Mouse (Mus musculus) testis, postnatal 10 days (tissue): Measurements from ENCODE around the gene Zdhhc23.

Experiments used
- DNase-seq: peaks from one replicate; pipeline ENCODE4 v3.0.0; 2021; ENCODE audit warnings: low spot score

Zdhhc23 gene

GRCm38 (mm10) chr16:43979328-43980109 is at the start of gene Zdhhc23:
TSS of gene Zdhhc23 (minus strand) at chr16:43979791.
- peak; percentile 70 for DNase-seq

- no peak for DNase-seq
Measured at GRCm38 (mm10) chr16:44029273-44029672, 49.7 kb upstream of the Zdhhc23 start.

GRCm38 (mm10) chr16:44026822-44027221 is 47.2 kb upstream of the Zdhhc23 start:
- DNase-seq, result no peak

GRCm38 (mm10) chr16:44026210-44026609 is 46.6 kb upstream of the Zdhhc23 start:
- no peak for DNase-seq

GRCm38 (mm10) chr16:44018986-44019548 is 39.5 kb upstream of the Zdhhc23 start:
- no peak for DNase-seq

GRCm38 (mm10) chr16:44018372-44018771 is 38.8 kb upstream of the Zdhhc23 start:
- no peak for DNase-seq

GRCm38 (mm10) chr16:44017707-44018106 is 38.1 kb upstream of the Zdhhc23 start:
- no peak for DNase-seq

- DNase-seq, result peak; percentile 54
Measured at GRCm38 (mm10) chr16:44016164-44016563, 36.6 kb upstream of the Zdhhc23 start.

GRCm38 (mm10) chr16:44015416-44016158 is 36.0 kb upstream of the Zdhhc23 start:
- DNase-seq, result no peak

GRCm38 (mm10) chr16:44011010-44011409 is 31.4 kb upstream of the Zdhhc23 start:
- no peak for DNase-seq

- DNase-seq, result no peak
Measured at GRCm38 (mm10) chr16:44002086-44002485, 22.5 kb upstream of the Zdhhc23 start.

GRCm38 (mm10) chr16:43999541-43999940 is 19.9 kb upstream of the Zdhhc23 start:
- DNase-seq, result no peak

- DNase-seq, result no peak
Measured at GRCm38 (mm10) chr16:43999111-43999510, 19.5 kb upstream of the Zdhhc23 start.

GRCm38 (mm10) chr16:43994623-43995022 is 15.0 kb upstream of the Zdhhc23 start:
- DNase-seq, result no peak

GRCm38 (mm10) chr16:43986299-43986698 is 6.7 kb upstream of the Zdhhc23 start:
- DNase-seq, result no peak

- DNase-seq, result no peak
Measured at GRCm38 (mm10) chr16:43980110-43980609, 569 bp upstream of the Zdhhc23 start.

GRCm38 (mm10) chr16:43979010-43979327 is 622 bp downstream of the Zdhhc23 start:
- DNase-seq, result no peak

GRCm38 (mm10) chr16:43973606-43974220 is 5.9 kb downstream of the Zdhhc23 start:
- DNase-seq, result no peak

- DNase-seq, result no peak
Measured at GRCm38 (mm10) chr16:43973147-43973546, 6.4 kb downstream of the Zdhhc23 start.

- no peak for DNase-seq
Measured at GRCm38 (mm10) chr16:43972391-43972790, 7.2 kb downstream of the Zdhhc23 start.

GRCm38 (mm10) chr16:43971741-43972140 is 7.8 kb downstream of the Zdhhc23 start:
- no peak for DNase-seq

GRCm38 (mm10) chr16:43971189-43971588 is 8.4 kb downstream of the Zdhhc23 start:
- DNase-seq, result no peak
